Mouse (Mus musculus) cerebellum, adult 2 months (tissue): Measurements from ENCODE around the gene Pbx1. TPM values are rescaled to one million over a fixed set of nuclear protein-coding genes. Genes with fewer than 3 reads are reported as not detected.
A peak's percentile ranks its signal among the peaks of the same experiment; 100 is the strongest.

Source experiments
- DNase-seq, 2 experiments: peaks; one replicate each; pipeline ENCODE4 v3.0.0; 2021
- H3K27ac ChIP-seq: fragments of 200-500 bp; 2 replicates; pipeline ENCODE4 v1.5.1; 2012; ENCODE audit warnings: low read length, control low read depth, inconsistent platforms; ENCODE audit not compliant: insufficient read depth
- H3K27me3 ChIP-seq: fragments of 200-500 bp; 2 replicates; pipeline ENCODE4 v1.6.1; 2012; ENCODE audit warnings: inconsistent platforms, mild to moderate bottlenecking, low read length, moderate library complexity; ENCODE audit not compliant: control insufficient read depth, insufficient read depth
- H3K4me1 ChIP-seq: fragments of 200-500 bp; 2 replicates; pipeline ENCODE4 v1.6.1; 2011; ENCODE audit warnings: low read length; ENCODE audit not compliant: control insufficient read depth, insufficient read depth
- H3K4me3 ChIP-seq: fragments of 200-500 bp; replicated peaks from 2 replicates; pipeline ENCODE3; 2011; ENCODE audit warnings: mild to moderate bottlenecking, low read depth, low read length, control low read depth; ENCODE audit not compliant: insufficient read depth
- CTCF ChIP-seq: fragments of 200-500 bp; IDR thresholded peaks from 2 replicates; pipeline ENCODE4 v1.5.1; 2011; ENCODE audit warnings: low read depth, mild to moderate bottlenecking, control low read depth, low read length, moderate library complexity, borderline replicate concordance; ENCODE audit not compliant: insufficient read depth
- POLR2A ChIP-seq: fragments of 200-500 bp; IDR thresholded peaks from 2 replicates; pipeline ENCODE4 v1.6.1; 2011; ENCODE audit warnings: low read length, control low read depth, borderline replicate concordance; ENCODE audit not compliant: insufficient read depth
- WGBS: fragments of 180-500 bp; shearing (Covaris S2); methylation state at CpG from one replicate; pipeline ENCODE4 v1.1.7; 2018; 5-methylcytosine and 5-hydroxymethylcytosine counted together
- polyA plus RNA-seq: library from polyadenylated mRNA; depleted of rRNA; stranded (reverse); fragments of >200 nt; gene quantifications from 2 replicates; pipeline ENCODE4 v1.2.3, GENCODE M21; 2012

Gene Pbx1
- polyA plus RNA-seq, 1 experiment: 34.9 TPM

DNA sequence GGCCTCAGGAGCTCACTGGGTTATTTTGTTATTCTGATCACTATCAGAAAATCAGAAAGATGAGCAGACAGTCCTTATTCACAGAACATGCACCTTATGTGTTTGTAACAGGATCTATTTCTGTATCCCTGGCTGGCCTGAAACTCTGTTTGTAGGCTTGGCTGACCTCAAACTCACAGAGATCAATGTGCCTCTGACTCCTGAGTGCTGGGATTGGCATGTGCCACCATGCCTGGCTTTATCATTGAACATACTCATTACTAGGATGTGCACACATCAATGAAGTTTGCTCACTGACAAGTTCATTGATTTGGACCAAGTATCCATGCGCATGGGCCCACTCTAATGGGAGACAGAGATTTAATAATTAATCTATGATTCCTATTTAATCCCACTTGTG, 27.4 kb upstream of the Pbx1 start:
- 93% methylated on average over 1 of the region's 1 CpGs for WGBS

DNA sequence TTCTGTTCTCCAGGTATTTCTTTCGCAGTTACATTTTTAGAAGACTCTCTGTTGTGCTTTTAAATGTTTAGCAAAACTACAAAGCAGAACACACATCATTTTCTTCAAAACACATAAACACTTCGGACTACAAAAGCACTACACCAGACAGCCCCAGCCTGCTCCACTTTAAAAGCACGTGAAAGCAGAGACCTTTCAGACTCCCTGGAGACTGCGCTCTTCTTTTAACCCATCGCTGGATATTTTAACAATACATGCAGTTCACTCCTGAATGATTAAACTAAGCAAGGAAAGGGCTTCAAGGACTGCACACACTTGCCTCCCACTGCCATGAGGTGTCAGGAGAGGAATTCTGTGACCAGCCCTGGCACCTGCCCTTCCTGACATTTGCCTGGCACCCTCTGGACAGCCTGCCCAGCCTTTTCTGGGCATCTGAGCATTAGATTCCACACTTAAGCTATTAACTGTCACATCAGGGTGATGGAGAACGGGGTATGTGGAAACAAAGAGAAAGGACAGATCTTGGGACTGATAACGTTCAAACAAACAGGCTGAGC, 25.2 kb upstream of the Pbx1 start:
- H3K27me3 ChIP-seq: no peaks in the 10 kb centered on the region
- H3K4me3 ChIP-seq: no peak overlapping the region
- H3K27ac ChIP-seq: no peak overlapping the region
- H3K4me1 ChIP-seq: no peaks in the 10 kb centered on the region
- TF ChIP-seq CTCF: no peak
- no peak for DNase-seq
- 45% methylated on average over 7 of the region's 7 CpGs for WGBS

More for the DNA sequence above, 27.4 kb upstream of the Pbx1 start:
- TF ChIP-seq POLR2A (no peak), CTCF (no peak)
- no peak overlapping the region for H3K4me3 ChIP-seq
- DNase-seq: no peak
- no peaks in the 10 kb centered on the region for H3K4me1 ChIP-seq
- no peak overlapping the region for H3K27ac ChIP-seq
- no peaks in the 10 kb centered on the region for H3K27me3 ChIP-seq

DNA sequence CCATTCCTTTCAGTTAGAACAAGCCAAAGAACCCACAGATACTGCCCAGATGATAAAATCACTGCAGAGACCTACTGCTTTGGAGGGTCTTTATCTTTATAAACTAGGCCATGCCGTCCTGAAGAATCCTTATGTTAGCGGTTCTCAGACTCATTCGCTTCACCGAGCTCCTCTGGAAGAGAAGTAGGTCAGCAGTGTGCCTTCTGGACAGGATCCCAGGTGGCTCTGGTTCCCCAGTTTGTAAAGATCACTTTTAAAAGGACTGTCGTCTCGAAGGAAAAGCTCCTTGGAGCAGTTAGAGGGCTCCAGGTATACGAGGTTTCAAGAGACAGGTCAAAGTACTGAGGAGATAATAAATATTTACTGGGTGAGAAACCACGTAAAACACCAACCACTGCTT, 23.1 kb upstream of the Pbx1 start:
- WGBS: 29% methylated on average over 8 of the region's 8 CpGs
- no peak overlapping the region for H3K27ac ChIP-seq
- DNase-seq: peak in 1 of 2 experiments; percentile 29
- no peak overlapping the region for H3K4me3 ChIP-seq
- TF ChIP-seq CTCF: no peak
- TF ChIP-seq POLR2A: no peak
- H3K27me3 ChIP-seq: no peaks in the 10 kb centered on the region
- no peaks in the 10 kb centered on the region for H3K4me1 ChIP-seq

DNA sequence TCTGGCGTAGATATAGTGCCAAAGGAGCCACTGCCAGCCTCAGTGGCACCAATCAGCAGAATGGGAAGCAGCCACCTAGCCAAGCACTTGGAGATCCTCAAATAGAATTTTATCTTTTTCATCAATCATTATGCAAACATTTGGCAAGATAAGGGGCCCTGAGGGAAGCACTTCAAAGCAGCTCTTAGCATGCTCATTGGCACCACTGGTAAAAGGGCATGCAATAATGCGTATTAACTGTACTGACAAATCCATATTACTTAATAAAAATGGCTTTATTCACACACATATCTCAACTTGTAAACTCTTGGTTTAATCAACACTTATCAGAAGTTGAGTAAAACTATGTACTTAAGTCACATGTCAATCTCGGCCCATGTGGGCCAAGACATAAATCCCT, 1.6 kb upstream of the Pbx1 start:
- DNase-seq: no peak
- over 99% methylated on average over 3 of the region's 3 CpGs for WGBS

DNA sequence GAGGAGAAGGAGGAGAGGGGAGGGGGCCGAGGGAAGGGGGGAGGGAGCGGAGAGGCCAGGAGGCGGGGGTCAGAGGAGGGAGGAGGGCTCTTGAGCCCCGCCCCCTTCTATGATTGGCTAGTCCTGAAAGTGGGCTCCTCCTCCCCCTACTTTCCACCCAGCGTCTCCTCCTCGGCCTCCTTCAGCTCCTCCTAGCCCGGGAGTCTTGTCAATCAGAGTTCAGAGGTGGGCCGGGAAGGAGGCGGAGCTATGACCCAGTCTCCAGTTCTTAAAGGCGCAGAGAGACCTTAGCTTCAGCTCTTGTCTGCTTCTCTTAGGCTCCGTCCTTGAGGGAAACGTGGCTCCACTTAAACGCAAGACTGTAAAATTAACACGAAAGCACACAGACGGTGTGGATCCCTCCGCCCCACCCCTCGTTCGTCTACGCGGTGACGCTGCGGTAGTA, 233 bp upstream of the Pbx1 start:
- peak; percentile 95 to 99 for DNase-seq
- Histone ChIP-seq H3K27ac (no peak overlapping the region), H3K4me1 (no peaks in the 10 kb centered on the region), H3K27me3 (no peaks in the 10 kb centered on the region), H3K4me3 (peak overlapping the region; percentile 74)
- under 1% methylated on average over 20 of the region's 22 CpGs for WGBS
- TF ChIP-seq CTCF (no peak), POLR2A (no peak; the same call in 1 of the 2 replicates)

More for the DNA sequence above, 1.6 kb upstream of the Pbx1 start:
- Histone ChIP-seq H3K27me3 (no peaks in the 10 kb centered on the region), H3K27ac (no peak overlapping the region), H3K4me3 (no peak overlapping the region), H3K4me1 (no peaks in the 10 kb centered on the region)
- TF ChIP-seq POLR2A: no peak
- no peak for TF ChIP-seq CTCF

DNA sequence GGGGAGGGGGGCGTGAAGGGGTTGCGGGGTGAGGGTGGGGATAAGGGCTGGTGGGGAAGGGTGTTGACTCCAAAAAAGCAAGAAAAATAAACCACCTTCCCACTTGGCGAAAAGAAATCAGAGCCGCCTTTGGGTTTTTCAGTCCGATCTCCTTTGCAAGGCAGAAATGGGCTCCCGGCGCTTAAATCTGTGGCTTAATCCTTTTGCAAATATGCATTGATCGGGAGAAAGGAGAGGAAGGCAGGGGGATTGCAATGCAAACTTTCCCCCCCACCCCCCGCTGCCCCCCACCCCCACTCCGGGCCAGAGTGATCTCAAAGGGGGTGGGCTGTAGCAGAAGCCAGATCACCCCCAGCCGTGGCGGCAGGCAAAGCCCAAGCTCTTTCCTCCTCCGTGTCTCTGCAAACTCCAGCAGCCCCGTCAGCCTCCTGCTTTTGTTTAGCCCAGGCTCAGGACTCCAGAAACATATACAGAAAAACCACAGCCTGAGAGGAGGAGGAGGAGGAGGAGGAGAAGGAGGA, 299 bp downstream of the Pbx1 start:
- WGBS: 0% methylated on average over 13 of the region's 14 CpGs
- Histone ChIP-seq H3K4me3 (peak overlapping the region; percentile 74), H3K27me3 (no peaks in the 10 kb centered on the region), H3K4me1 (no peaks in the 10 kb centered on the region), H3K27ac (peak overlapping the region; percentile 63; the same call in 1 of the 2 replicates)
- peak in 1 of 2 experiments; percentile 86 for DNase-seq
- TF ChIP-seq POLR2A (peak; percentile 51; the same call in 1 of the 2 replicates), CTCF (no peak)

DNA sequence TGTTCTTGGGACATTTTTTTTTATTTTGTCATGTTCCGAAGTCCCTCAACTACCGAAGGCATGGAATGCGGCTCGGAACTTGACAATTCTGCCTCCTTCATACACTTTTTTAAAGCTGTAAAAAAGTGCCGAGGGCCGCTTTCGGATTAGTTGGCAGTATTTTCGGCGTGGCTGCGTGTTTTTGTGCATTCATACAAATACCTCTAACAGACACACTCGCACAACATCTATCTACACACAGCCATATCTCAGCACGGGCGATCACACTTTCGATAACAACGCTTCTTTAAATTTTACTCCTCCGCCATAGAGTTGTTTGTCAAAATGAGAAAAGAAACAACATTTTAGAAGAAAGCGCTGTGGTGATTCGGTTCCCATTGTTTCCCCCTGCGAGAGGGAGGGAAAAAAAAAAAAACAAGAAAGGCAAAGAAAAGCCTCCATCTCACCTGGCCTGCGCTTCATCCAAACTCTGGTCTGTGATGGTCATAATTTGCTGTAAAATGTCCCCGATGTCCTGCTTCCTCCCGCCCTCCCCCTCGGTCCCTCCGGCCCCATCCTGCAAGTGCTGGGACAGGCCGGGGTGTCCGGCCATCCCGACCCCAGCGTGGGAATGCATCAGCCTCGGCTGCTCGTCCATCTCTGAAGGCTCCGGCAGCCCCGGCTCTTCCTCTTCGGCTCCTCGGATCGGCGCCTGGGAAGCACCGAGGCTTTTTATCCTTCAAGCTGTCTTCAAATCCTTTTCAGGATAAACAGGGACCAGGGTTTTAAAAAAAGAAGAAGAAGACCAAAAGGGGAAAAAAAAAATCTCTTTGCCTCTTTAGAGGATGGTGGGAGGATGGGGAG, 981 bp downstream of the Pbx1 start:
- peak overlapping the region; percentile 95 for H3K27ac ChIP-seq
- WGBS: under 1% methylated on average over 37 of the region's 37 CpGs
- H3K4me1 ChIP-seq: no peaks in the 10 kb centered on the region
- peak; percentile 60 to 72 for DNase-seq
- no peaks in the 10 kb centered on the region for H3K27me3 ChIP-seq
- TF ChIP-seq CTCF: no peak
- no peak for TF ChIP-seq POLR2A
- peak overlapping the region; percentile 74 for H3K4me3 ChIP-seq

DNA sequence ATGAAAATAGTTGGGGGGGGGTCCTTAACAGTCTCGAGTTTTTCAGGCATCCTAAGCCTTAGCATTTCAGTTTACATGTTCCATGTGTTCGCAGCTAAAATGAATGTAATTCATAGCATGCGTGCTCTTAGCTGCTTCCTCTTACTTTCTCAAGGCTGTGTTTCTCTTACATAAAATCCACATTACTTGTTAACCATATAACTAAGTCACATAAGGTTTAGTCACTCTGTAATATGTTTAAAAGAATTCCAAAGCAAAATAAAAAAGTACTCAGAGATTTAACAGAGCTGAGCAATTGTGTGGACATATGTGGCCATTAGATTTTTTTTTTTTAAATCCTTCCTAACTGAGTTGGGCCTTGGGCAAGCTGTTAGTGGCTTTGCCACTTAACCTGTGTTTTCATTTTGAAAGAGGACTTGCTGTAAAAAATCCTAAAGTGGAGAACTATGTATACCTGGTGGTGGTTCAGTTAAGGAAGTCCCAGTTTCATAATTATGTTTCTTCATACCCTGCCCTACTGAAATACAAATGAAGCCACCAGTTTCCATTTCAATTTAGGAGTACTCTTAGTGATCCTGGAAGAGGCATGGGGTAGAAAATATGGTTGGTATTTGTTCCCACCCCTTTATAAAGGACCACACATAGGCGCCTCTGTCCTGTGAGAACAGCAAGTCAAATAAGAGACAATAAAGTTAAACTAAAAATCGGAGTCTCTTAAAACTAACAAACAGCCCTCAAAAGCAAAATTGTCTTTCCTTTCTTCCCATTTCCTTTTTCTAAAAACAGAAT, 2.0 kb downstream of the Pbx1 start:
- no peak for TF ChIP-seq CTCF
- no peak overlapping the region for H3K27ac ChIP-seq
- no peaks in the 10 kb centered on the region for H3K27me3 ChIP-seq
- 7% methylated on average over 5 of the region's 5 CpGs for WGBS
- H3K4me1 ChIP-seq: peaks cover 2% of the 10 kb centered on the region; the same call in 1 of the 2 replicates
- H3K4me3 ChIP-seq: peak overlapping the region; percentile 58
- DNase-seq: no peak
